Mouse (Mus musculus): ENCODE data around the gene Ppp4r4. TPM values are rescaled to one million over a fixed set of nuclear protein-coding genes. Genes with fewer than 3 reads are reported as not detected.
A peak's percentile ranks its signal among the peaks of the same experiment; 100 is the strongest.
"Not testable (repeated sequence)": the region's sequence is repeated elsewhere in the genome, so short reads cannot be mapped to it uniquely, and the experiment has no call there.

Ppp4r4 gene
- polyA plus RNA-seq, 1 experiment from 2014 or later = 6.1 TPM

- no peak overlapping the region for H3K27ac ChIP-seq (ENCODE audit: low read length)
- ATAC-seq (peak; percentile 74), DNase-seq (ENCODE audit: low spot score) (peak; percentile 43)
- no peaks in the 10 kb centered on the region for H3K36me3 ChIP-seq (ENCODE audit: insufficient read depth, low read length)
- no peaks in the 10 kb centered on the region for H3K4me1 ChIP-seq (ENCODE audit: insufficient read depth, low read depth, low read length)
- H3K4me3 ChIP-seq (ENCODE audit: low read depth, low read length) = no peak overlapping the region
- whole genome bisulfite sequencing = 47% methylated on average over 7 of the region's 7 CpGs
- H3K9me3 ChIP-seq (ENCODE audit: low read length) = no peaks in the 10 kb centered on the region
- 0 out of 2 replicates have a peak, but pooled peaks have one; percentile 12 for TF ChIP-seq EP300 (IDR thresholded peaks at IDR 0.05)
- TF ChIP-seq CTCF (IDR thresholded peaks at IDR 0.05) = no peak
- no peaks in the 10 kb centered on the region for H3K27me3 ChIP-seq (replicated peaks; ENCODE audit: insufficient read depth, low read length)
- H3K9ac ChIP-seq (replicated peaks; ENCODE audit: low read depth) = no peak overlapping the region
- no peak overlapping the region for H3K4me2 ChIP-seq (replicated peaks; ENCODE audit: low read depth, low read length)
Observed at GRCm38 (mm10) chr12:103655123-103656044, 123.3 kb downstream of the Ppp4r4 start.

- Histone ChIP-seq H3K36me3 (ENCODE audit: insufficient read depth, low read length) (no peaks in the 10 kb centered on the region), H3K27me3 (replicated peaks; ENCODE audit: insufficient read depth, low read length) (no peaks in the 10 kb centered on the region), H3K4me3 (ENCODE audit: low read depth, low read length) (no peak within 1 kb of the TSS), H3K9me3 (ENCODE audit: low read length) (no peaks in the 10 kb centered on the region), H3K9ac (replicated peaks; ENCODE audit: low read depth) (no peak within 1 kb of the TSS), H3K27ac (ENCODE audit: low read length) (no peak within 1 kb of the TSS), H3K4me2 (replicated peaks; ENCODE audit: low read depth, low read length) (no peak within 1 kb of the TSS), H3K4me1 (ENCODE audit: insufficient read depth, low read depth, low read length) (no peaks in the 10 kb centered on the region)
- 67% methylated on average over 9 of the region's 9 CpGs for WGBS
- DNase-seq (ENCODE audit: low spot score) = no peak
- peak; percentile 33; the same call in 1 of the 2 replicates for ATAC-seq
- no peak for TF ChIP-seq CTCF (IDR thresholded peaks at IDR 0.05)
- TF ChIP-seq EP300 (IDR thresholded peaks at IDR 0.05) = no peak
Observed at GRCm38 (mm10) chr12:103656848-103657626, 125.0 kb downstream of the Ppp4r4 start, which contains the start of gene Serpina6. Serpina6 (minus strand) TSS chr12:103657212.

DNA sequence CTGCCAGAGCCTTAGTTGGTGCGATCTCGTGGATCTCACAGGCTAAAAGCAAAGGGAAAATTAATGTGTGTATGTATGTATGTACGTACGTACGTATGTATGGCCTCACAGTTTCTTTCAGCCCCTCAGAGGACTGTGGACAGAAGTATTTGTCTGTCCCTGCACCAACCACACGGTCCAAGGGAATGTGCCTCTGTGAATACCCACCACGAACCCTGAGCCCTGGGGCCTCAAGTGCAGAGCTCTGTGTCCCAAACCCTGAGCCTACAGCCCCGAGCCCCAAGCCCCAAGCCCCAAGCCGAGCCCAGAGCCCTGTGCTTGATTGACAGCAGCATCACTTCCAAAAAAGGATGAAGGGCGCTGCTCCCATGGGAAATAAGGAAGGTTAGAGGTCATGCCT, 125.9 kb downstream of the Ppp4r4 start:
- 70% methylated on average over 10 of the region's 10 CpGs for WGBS
- no peak overlapping the region for H3K4me2 ChIP-seq (replicated peaks; ENCODE audit: low read depth, low read length)
- H3K36me3 ChIP-seq (ENCODE audit: insufficient read depth, low read length) = no peaks in the 10 kb centered on the region
- no peak overlapping the region for H3K4me3 ChIP-seq (ENCODE audit: low read depth, low read length)
- TF ChIP-seq EP300 (IDR thresholded peaks at IDR 0.05) = no peak
- TF ChIP-seq CTCF (IDR thresholded peaks at IDR 0.05) = no peak
- H3K9ac ChIP-seq (replicated peaks; ENCODE audit: low read depth) = no peak overlapping the region
- no peaks in the 10 kb centered on the region for H3K9me3 ChIP-seq (ENCODE audit: low read length)
- H3K4me1 ChIP-seq (ENCODE audit: insufficient read depth, low read depth, low read length) = no peaks in the 10 kb centered on the region
- ATAC-seq = no peak
- DNase-seq (ENCODE audit: low spot score) = no peak
- H3K27me3 ChIP-seq (replicated peaks; ENCODE audit: insufficient read depth, low read length) = no peaks in the 10 kb centered on the region
- H3K27ac ChIP-seq (ENCODE audit: low read length) = no peak overlapping the region

DNA sequence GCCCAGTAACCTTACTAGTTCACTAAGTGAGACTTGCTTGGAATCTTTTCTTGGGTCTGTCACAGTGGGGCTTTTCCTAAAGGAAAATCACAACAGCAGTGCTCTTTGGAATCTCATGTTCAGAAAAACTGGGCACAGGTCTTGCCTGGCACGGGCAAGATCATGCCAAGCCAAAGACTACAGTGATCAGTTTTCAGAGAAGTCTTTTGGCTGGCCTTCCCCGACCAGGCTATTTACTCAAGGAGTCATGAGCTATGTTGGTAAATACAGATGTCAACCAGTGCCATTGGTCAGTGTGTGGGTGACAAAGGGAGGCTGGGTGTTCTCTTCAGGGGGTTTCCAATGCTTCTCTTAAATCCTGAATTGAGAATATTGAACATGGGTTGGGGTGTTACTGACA, 127.1 kb downstream of the Ppp4r4 start:
- Histone ChIP-seq H3K27me3 (replicated peaks; ENCODE audit: insufficient read depth, low read length) (no peaks in the 10 kb centered on the region), H3K9me3 (ENCODE audit: low read length) (no peaks in the 10 kb centered on the region), H3K36me3 (ENCODE audit: insufficient read depth, low read length) (no peaks in the 10 kb centered on the region), H3K9ac (replicated peaks; ENCODE audit: low read depth) (no peak overlapping the region), H3K4me3 (ENCODE audit: low read depth, low read length) (no peak overlapping the region), H3K27ac (ENCODE audit: low read length) (no peak overlapping the region), H3K4me2 (replicated peaks; ENCODE audit: low read depth, low read length) (no peak overlapping the region), H3K4me1 (ENCODE audit: insufficient read depth, low read depth, low read length) (no peaks in the 10 kb centered on the region)
- 66% methylated on average over 2 of the region's 2 CpGs for WGBS
- DNase-seq (ENCODE audit: low spot score) (no peak), ATAC-seq (no peak)
- TF ChIP-seq EP300 (IDR thresholded peaks at IDR 0.05) (no peak), CTCF (IDR thresholded peaks at IDR 0.05) (no peak)

DNA sequence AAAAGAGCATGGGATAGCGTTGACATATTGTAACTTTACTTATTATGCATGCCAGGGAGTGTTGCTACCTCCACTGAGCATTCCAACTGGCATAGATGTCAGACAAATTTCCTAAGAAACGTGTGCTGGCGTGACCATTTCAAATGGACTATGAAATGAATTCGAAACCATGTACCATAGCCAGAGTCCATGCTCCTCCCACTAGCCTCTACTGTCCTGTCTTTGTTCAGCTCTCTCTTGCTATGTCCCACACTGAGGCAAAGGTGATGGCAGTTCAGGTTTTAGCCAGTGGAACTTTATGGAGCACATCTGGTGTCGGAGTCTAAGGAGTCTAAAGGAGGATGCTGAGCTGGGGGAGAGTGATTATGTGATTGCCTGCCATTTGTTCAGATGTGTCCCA, 128.0 kb downstream of the Ppp4r4 start:
- H3K4me2 ChIP-seq (replicated peaks; ENCODE audit: low read depth, low read length) = no peak overlapping the region
- DNase-seq (ENCODE audit: low spot score) (no peak), ATAC-seq (no peak)
- no peaks in the 10 kb centered on the region for H3K4me1 ChIP-seq (ENCODE audit: insufficient read depth, low read depth, low read length)
- H3K4me3 ChIP-seq (ENCODE audit: low read depth, low read length) = no peak overlapping the region
- no peaks in the 10 kb centered on the region for H3K36me3 ChIP-seq (ENCODE audit: insufficient read depth, low read length)
- TF ChIP-seq EP300 (IDR thresholded peaks at IDR 0.05) (no peak), CTCF (IDR thresholded peaks at IDR 0.05) (no peak)
- WGBS = 83% methylated on average over 5 of the region's 5 CpGs
- H3K27ac ChIP-seq (ENCODE audit: low read length) = no peak overlapping the region
- no peak overlapping the region for H3K9ac ChIP-seq (replicated peaks; ENCODE audit: low read depth)
- no peaks in the 10 kb centered on the region for H3K27me3 ChIP-seq (replicated peaks; ENCODE audit: insufficient read depth, low read length)
- H3K9me3 ChIP-seq (ENCODE audit: low read length) = no peaks in the 10 kb centered on the region

DNA sequence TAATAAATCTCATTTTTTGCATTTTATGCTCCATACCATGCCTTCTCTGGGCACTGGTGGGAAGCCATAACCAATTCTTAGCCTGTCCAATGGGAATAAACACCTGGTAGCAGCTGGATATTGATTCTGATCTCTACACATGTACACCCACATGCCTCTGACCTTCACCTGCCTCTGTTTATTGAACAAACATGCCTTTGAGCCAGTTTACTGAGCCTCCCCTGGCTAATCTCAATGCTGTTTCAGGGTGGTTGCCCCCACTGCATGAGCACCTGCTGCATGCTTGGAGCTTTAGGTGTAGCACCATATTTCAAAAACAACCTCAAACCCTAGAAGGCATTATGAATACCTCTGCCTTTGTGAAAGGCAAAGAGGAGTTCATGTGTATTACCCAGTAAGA, 130.0 kb downstream of the Ppp4r4 start:
- H3K4me2 ChIP-seq (replicated peaks; ENCODE audit: low read depth, low read length); H3K27ac ChIP-seq (ENCODE audit: low read length); H3K4me3 ChIP-seq (ENCODE audit: low read depth, low read length); H3K36me3 ChIP-seq (ENCODE audit: insufficient read depth, low read length); H3K9ac ChIP-seq (replicated peaks; ENCODE audit: low read depth); H3K4me1 ChIP-seq (ENCODE audit: insufficient read depth, low read depth, low read length); ATAC-seq; H3K9me3 ChIP-seq (ENCODE audit: low read length); H3K27me3 ChIP-seq (replicated peaks; ENCODE audit: insufficient read depth, low read length); DNase-seq (ENCODE audit: low spot score): not testable (repeated sequence)

Other genes starting within 250 kb of the Ppp4r4 start
- 0.19 and 0.35 TPM in 2 replicates for gene Fam181a, start 221.3 kb upstream of the Ppp4r4 start, polyA plus RNA-seq (2015; fragmentation: Nextera tagmentation; extraction: Ambion mirVana)
- 5.1 TPM in 2 replicates for gene Asb2, start 176.3 kb upstream of the Ppp4r4 start, polyA plus RNA-seq (2015; fragmentation: Nextera tagmentation; extraction: Ambion mirVana)
- gene Otub2, start 143.6 kb upstream of the Ppp4r4 start, polyA plus RNA-seq (2015; fragmentation: Nextera tagmentation; extraction: Ambion mirVana) = 6.0 and 6.4 TPM in 2 replicates
- gene 9330161L09Rik, start 124.5 kb upstream of the Ppp4r4 start, polyA plus RNA-seq (2015; fragmentation: Nextera tagmentation; extraction: Ambion mirVana) = 0.18 and 0.19 TPM in 2 replicates
- 87.2 and 92.0 TPM in 2 replicates for gene Ddx24, start 106.5 kb upstream of the Ppp4r4 start, polyA plus RNA-seq (2015; fragmentation: Nextera tagmentation; extraction: Ambion mirVana)
- 69.5 and 72.5 TPM in 2 replicates for gene Ifi27, start 98.1 kb upstream of the Ppp4r4 start, polyA plus RNA-seq (2015; fragmentation: Nextera tagmentation; extraction: Ambion mirVana)
- 23.1 and 47.7 TPM in 2 replicates for gene Ifi27l2a, start 88.6 kb upstream of the Ppp4r4 start, polyA plus RNA-seq (2015; fragmentation: Nextera tagmentation; extraction: Ambion mirVana)
- gene Ifi27l2b, start 75.1 kb upstream of the Ppp4r4 start, polyA plus RNA-seq (2015; fragmentation: Nextera tagmentation; extraction: Ambion mirVana) = not detected in 2 replicates
- gene Serpina10, start 99.2 kb downstream of the Ppp4r4 start, polyA plus RNA-seq (2015; fragmentation: Nextera tagmentation; extraction: Ambion mirVana) = 0.20 and 0.62 TPM in 2 replicates
- not detected in 2 replicates for gene Serpina6, start 124.9 kb downstream of the Ppp4r4 start, polyA plus RNA-seq (2015; fragmentation: Nextera tagmentation; extraction: Ambion mirVana)
- gene Serpina16, start 143.9 kb downstream of the Ppp4r4 start, polyA plus RNA-seq (2015; fragmentation: Nextera tagmentation; extraction: Ambion mirVana) = not detected in 2 replicates
- gene Serpina1f, start 163.2 kb downstream of the Ppp4r4 start, polyA plus RNA-seq (2015; fragmentation: Nextera tagmentation; extraction: Ambion mirVana) = not detected in 2 replicates
- gene Serpina1d, start 241.3 kb downstream of the Ppp4r4 start, polyA plus RNA-seq (2015; fragmentation: Nextera tagmentation; extraction: Ambion mirVana) = 0.36 and 0.43 TPM in 2 replicates